Mouse (Mus musculus): ENCODE measurements around the gene Gm49366.

Gene Gm49366

DNA sequence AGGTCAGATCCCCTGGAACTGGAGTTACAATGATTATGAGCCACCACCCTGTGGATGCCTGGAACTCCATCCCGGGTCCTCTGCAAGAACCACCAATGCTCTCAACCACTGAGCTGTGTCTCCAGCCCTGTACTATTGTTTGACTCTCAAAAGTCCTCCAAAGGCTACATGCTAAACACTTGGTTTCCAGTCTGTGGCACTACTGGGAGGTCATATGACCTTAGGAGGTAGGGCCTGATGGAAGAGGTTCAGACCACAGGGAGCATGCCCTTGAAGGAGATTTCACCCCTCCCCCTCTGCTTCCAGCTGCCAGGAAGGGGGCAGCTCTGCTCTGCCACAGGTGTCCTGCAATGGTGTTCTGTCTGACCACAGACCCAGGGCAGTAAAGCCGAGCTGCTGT lies 5.4 kb upstream of the Gm49366 start:
- peak in 1 of 2 experiments; percentile 51 for DNase-seq

DNA sequence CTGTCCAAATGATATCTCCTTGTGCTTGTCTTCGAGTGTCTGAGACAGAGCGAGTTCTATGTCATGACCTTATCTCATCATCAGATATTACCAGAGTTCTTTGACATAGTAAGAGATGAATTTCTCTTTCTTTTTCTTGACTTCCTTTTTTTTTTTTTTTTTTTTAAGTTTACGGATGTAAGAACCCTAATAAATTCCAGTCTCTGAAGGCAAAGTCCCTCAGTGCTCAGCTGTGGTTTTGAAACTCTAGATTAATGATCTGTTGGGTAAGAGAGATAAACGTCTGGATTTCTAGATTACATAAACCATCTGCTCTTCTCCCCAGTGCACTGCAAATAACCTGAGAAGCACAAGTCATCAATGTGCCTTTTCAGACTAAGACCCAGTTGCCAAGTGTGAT lies 4.6 kb upstream of the Gm49366 start:
- DNase-seq: no peak

- DNase-seq: peak; percentile 82 to 92
Observed at GRCm38 (mm10) chr12:84038241-84038640, 494 bp upstream of the Gm49366 start, which contains the start of gene Acot4. TSS of gene Acot4 (plus strand) at chr12:84038379.

DNA sequence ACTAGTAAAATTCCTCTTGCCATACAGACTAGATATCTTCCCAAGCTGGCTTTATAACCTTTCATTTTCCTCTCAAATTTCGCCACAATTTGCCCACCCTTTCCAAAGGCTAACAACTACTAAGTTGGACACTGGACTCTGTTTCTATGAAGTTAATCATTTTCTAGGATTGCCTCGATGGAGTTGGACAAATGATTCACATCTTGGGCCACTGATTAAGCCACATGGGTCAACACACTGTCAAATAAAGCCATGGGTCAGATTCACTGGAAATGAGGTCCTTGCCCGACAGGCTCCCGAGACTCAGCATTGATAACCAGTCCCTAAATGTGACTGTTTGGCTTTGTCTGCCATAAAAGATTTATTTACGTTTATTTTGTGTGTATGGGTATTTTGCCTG lies 3.5 kb downstream of the Gm49366 start:
- DNase-seq: peak; percentile 59 to 75

GRCm38 (mm10) chr12:84044045-84044444 lies 5.3 kb downstream of the Gm49366 start:
- DNase-seq: peak; percentile 51 to 59

- DNase-seq: no peak
Observed at GRCm38 (mm10) chr12:84046906-84047305, 8.2 kb downstream of the Gm49366 start.

DNA sequence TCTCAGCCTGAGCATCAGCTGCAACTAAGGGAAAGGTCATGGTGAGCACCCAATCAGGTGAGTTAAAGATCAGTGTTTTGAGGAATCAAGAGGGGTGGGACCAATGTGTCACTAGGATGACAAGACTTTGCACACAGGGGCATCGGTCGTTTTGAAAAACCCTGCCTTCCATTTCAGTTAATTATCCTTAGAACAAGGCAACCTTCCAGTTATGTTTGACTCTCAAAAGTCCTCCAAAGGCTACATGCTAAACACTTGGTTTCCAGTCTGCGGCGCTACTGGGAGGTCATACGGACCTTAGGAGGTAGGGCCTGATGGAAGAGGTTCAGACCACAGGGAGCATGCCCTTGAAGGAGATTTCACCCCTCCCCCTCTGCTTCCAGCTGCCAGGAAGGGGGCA lies 12.0 kb downstream of the Gm49366 start:
- DNase-seq: peak; percentile 62 to 83

DNA sequence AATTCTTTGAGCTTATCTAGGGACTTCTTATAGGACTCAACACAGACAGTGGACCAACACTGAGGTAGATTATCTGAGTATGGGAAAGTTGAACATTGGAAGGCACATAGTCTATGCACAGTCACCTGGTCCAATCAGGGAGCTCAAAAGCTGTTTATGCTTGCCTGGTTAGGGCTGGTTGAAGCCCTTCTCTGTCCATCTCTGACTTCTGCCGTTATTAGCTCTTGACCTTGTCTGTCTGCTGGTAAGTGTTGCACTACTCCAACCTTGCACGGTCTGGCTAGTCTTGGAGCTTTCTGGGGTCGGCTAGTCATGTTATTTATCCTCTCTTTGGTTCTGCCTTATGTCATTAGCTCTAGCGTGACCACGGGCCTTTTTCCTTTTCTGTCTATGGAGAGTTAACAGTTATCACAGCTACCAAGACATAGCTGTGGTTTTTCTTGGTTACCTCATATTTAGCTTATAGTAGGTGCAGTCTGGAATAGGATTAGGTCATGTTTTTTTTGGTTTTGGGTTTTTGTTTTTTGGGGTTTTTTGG lies 13.3 kb downstream of the Gm49366 start, which contains the start of gene Acot3:
TSS of gene Acot3 (plus strand) at position 208 of the 538 bp plus-strand sequence.
- peak in 1 of 2 experiments; percentile 63 for DNase-seq

DNA sequence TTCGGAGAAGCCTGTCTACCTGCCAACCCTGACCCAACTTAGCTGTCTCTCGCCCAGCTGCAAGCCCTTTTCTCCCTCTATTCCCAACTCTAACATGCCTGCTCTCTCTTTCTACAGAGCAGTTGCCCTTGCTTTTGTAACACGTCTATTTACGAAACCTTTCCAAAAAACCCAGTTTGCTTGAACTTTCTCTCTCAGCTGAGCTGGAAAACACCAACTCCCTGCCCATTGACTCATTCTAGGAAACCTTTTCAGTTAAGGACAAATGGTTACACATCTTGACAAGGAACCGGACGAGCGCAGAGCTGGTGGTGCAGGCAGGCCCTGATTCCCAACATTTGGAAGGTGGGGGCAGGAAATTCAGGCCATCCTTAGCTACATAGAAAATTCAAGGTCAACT lies 13.9 kb downstream of the Gm49366 start:
- DNase-seq: no peak

DNA sequence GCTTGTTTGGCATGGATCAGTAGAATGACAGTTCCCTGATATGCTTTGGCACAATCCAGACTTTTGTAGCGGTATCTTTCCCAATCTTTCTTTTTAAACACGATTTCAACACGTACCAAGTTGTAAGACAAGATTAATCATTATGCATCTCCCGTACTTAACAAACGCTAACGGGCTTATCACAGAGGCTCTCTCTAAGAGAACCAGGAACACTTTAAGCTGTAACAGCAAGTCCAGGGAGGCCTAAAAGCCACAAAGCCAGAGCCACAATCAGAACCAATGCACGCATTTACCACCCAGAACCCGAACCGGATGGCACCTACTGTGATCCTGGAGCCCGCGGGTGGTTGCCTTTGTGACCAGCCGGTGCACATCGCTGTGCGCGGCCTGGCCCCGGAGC lies 14.4 kb downstream of the Gm49366 start:
- DNase-seq: peak in 1 of 2 experiments; percentile 40

GRCm38 (mm10) chr12:84053679-84054391 lies 15.1 kb downstream of the Gm49366 start:
- DNase-seq: peak; percentile 66 to 78

DNA sequence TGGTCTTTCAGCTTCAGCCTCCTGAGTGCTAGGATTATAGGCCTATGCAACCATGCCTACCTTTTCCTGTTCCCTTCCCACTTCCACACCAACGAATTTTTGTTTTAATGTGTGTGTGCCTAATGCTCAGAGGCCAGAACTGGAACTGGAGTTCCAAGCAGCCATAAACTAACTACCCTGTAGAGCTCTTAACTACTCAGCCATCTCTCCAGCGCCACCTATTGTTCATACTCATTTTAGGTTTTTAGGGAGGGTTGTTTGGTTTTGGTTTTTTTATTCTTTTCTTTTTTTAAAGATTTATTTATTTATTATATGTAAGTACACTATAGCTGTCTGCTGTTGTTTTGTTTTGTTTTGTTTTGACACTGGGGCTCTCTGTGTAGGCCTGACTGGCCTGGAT lies 22.2 kb downstream of the Gm49366 start:
- no peak for DNase-seq

DNA sequence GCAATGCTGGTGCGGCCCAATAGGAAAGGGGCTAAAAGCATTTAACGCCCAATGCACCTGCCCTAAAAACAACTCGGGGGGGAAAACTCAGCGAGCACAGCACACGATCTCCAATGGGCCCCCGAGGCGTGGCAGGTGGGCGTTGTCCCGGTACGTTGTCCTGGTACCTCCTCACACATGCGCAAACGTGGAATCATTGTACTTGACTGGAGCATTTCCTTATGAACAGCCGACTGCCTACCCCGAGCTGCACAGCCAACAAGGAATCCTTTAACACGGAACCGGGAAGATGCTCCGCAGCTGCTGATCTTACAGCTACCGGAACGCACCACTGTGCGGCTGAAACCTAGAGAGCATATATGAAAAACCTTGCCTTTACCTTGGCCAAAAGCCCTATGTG lies 23.6 kb downstream of the Gm49366 start:
- no peak for DNase-seq

DNA sequence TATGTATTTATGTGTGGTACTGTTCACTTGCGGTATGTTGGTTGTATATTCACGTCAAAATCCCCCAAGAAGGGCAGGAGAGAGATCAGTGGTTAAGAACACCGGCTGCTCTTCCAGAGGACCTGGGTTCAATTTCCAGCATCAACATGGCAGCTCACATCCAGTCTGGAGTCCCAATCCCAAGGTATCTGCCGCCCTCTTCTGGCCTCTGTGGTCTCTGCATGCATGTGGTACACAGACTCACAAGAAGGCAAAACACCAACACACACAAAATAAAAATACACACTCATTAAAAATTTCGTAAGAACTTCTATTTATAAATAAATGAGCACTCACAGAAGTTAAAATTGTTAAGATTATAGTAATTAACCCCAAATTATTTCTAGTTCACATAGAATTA lies 24.5 kb downstream of the Gm49366 start:
- peak; percentile 46 to 57 for DNase-seq

DNA sequence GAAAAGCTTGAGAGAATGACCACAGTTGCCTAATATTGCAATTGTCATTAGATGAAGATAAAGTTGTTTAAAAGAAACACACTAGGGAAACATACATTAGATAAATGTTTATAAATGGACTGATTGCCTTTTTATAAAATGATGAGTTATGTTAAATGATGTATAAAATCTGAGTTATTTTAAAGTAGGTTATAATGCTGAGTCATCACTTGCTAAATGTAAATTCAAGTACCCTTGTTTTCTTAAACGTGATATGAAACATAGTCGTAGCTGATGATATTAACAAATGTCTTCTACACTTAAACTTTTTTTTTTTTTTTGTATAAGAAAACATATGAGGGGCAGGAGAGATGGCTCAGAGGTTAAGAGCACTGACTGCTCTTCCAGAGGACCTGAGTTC lies 25.1 kb downstream of the Gm49366 start:
- DNase-seq: no peak

DNA sequence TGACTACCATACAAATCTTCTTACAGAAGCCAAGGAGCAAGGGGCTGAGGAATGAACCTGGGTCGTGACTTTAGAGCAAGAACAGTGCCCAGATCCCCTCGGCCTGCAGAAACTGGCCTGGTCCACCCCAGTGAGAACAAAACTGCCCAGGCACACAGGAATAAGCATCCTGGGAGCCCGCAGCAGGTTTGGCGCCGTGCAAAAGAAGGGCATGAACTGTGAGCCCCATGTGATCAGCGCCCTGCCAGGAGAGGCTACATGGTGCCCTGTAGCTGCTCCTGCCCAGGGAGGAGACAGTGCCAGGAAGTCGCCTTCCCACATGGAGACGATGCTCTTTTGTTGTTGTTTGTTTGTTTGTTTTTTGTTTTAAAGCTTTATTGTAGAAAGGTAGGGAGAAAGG lies 25.9 kb downstream of the Gm49366 start:
- peak; percentile 58 to 85 for DNase-seq

- no peak for DNase-seq
Observed at GRCm38 (mm10) chr12:84067752-84068151, 29.0 kb downstream of the Gm49366 start.

- DNase-seq: no peak
Observed at GRCm38 (mm10) chr12:84068296-84068695, 29.6 kb downstream of the Gm49366 start.

- no peak for DNase-seq
Observed at GRCm38 (mm10) chr12:84068986-84069385, 30.3 kb downstream of the Gm49366 start, which contains the start of gene Acot5. TSS of gene Acot5 (plus strand) at chr12:84069325.

GRCm38 (mm10) chr12:84069582-84069981 lies 30.8 kb downstream of the Gm49366 start:
- DNase-seq: peak; percentile 43 to 76

GRCm38 (mm10) chr12:84071696-84072095 lies 33.0 kb downstream of the Gm49366 start:
- DNase-seq: no peak

- DNase-seq: no peak
Observed at GRCm38 (mm10) chr12:84077371-84077990, 38.7 kb downstream of the Gm49366 start.

GRCm38 (mm10) chr12:84083842-84084241 lies 45.1 kb downstream of the Gm49366 start:
- no peak for DNase-seq

DNA sequence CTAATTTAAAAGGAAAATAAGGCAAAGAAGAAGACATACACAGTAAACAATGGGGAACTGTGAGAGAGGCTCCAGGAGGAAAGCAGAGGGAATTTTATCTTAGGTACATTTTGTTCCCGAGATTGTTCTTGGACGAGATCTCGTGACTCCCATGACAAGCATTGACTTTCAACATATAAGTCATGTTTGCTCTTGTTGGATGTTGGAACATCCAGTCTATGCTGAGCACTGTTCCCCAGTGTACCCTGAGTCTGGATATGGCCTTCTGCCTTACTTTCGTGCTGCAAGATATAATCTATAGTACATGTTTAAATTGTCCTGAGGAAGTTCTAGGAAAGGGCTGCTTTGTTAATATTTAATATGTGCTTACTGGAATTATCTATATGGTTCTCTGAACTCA lies 45.8 kb downstream of the Gm49366 start:
- no peak for DNase-seq
